9 mouse cellular contexts compared by ENCODE assay signal in the genomic region with DNA sequence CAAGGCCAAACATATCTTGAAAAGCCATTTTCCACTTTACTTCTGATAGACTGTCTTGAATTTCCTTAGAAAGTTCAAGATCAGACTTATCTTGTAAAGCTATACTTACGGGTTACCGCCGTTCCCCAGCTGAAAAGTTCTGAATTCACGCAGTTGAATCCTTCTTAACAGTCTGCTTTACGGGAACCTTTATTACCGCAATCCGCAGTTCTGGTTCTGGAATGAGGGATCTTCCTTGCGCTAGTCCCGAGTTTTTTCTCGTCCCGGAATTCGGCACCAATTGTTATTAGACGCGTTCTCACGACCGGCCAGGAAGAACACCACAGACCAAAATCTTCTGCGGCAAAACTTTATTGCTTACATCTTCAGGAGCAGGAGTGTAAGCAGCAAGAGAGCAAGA. TPM values are rescaled to one million over a fixed set of nuclear protein-coding genes. Genes with fewer than 3 reads are reported as not detected.
A peak's percentile ranks its signal among the peaks of the same experiment; 100 is the strongest.
DNase-seq lines count a peak whose midpoint lies in the region; TF ChIP-seq lines count a peak whose summit lies in the region.
"Not testable (repeated sequence)": the region's sequence is repeated elsewhere in the genome, so short reads cannot be mapped to it uniquely, and the experiment has no call there.
"Had no signal": no experiment of that assay in that cellular context is flagged by ENCODE, and none has a peak within 500 bp of the region (broad histone marks: within the 10 kb centered on the region; RNA-seq: fewer than 3 reads in every experiment).

No protein-coding gene starts in this region.

- intact Hi-C loops in heart, postnatal 25 days (cut with DNase I); left cerebral cortex, postnatal 25 days (cut with DNase I): not testable (repeated sequence)

- H3K27ac ChIP-seq in layer of hippocampus, adult 2 months, result not testable (repeated sequence)

- DNase-seq in cerebellum, adult 18-20 months, result peak; percentile 48 to 57
- DNase-seq in gastrocnemius, adult 18-20 months (ENCODE audit: low spot score), result peak; percentile 59
- DNase-seq in heart, postnatal 25 days (ENCODE audit: low spot score), result peak; percentile 60
- peak; percentile 62 to 67 for DNase-seq in layer of hippocampus, adult 2 months (ENCODE audit: low spot score in 2 of 2)
- peak; percentile 64 to 68 for DNase-seq in left cerebral cortex, postnatal 25 days (ENCODE audit: low spot score in 2 of 2)
- peak; percentile 29 for DNase-seq in ovary, postnatal 36 days (ENCODE audit: low spot score)
- DNase-seq in thymus, adult 18-20 months, result peak; percentile 10 to 54

- not testable (repeated sequence) for TF ChIP-seq CTCF in layer of hippocampus, adult 2 months (conservative IDR thresholded peaks at IDR 0.05)

- not testable (repeated sequence) for H3K4me3 ChIP-seq in layer of hippocampus, adult 2 months

RNA-seq across cellular contexts. Expression of a gene that starts 6.0 kb away (rescaled TPM):
- not detected for total RNA-seq in gastrocnemius, adult 18-20 months (2021)
- total RNA-seq in heart, postnatal 25 days (2021), result not detected
- not detected for total RNA-seq in layer of hippocampus, adult 2 months (2021)
- total RNA-seq in left cerebral cortex, postnatal 25 days (2021), result not detected
- total RNA-seq: G1E; hindbrain, postnatal 0 days had no signal

RNA-seq across cellular contexts. Expression of a gene that starts 21.4 kb away (rescaled TPM):
- not detected for total RNA-seq in gastrocnemius, adult 18-20 months (2021)
- not detected for total RNA-seq in heart, postnatal 25 days (2021)
- total RNA-seq in layer of hippocampus, adult 2 months (2021), result not detected
- total RNA-seq in left cerebral cortex, postnatal 25 days (2021), result not detected
- total RNA-seq: G1E; hindbrain, postnatal 0 days had no signal

RNA-seq across cellular contexts. Expression of a gene that starts 37.3 kb away (rescaled TPM):
- total RNA-seq in gastrocnemius, adult 18-20 months (2021), result not detected
- total RNA-seq in heart, postnatal 25 days (2021), result not detected
- total RNA-seq in layer of hippocampus, adult 2 months (2021), result not detected
- total RNA-seq in left cerebral cortex, postnatal 25 days (2021), result not detected
- total RNA-seq: G1E; hindbrain, postnatal 0 days had no signal
